Mouse (Mus musculus) CH12.LX (cell line): ENCODE measurements around the gene Fam170b. TPM values are rescaled to one million over a fixed set of nuclear protein-coding genes. Genes with fewer than 3 reads are reported as not detected.

Experiments
- DNase-seq: peaks from one replicate; pipeline ENCODE4 v3.0.0-alpha.2; 2013; ENCODE audit errors: extremely low read depth
- H3K27ac ChIP-seq: 2 replicates; pipeline ENCODE4 v1.5.1; 2012; ENCODE audit warnings: low read depth, mild to moderate bottlenecking, control low read depth, moderate library complexity; ENCODE audit not compliant: insufficient read depth
- H3K27me3 ChIP-seq: replicated peaks from 2 replicates; pipeline ENCODE3; 2012; ENCODE audit warnings: inconsistent platforms
- H3K36me3 ChIP-seq, 2 experiments: replicated peaks in 1 of 2; 2 replicates each; pipeline versions ENCODE3 to v1.6.1; 2012; ENCODE audit warnings: inconsistent platforms in 1 of 2, low read length in 1 of 2, mild to moderate bottlenecking in 1 of 2, mixed read lengths in 1 of 2, moderate library complexity in 1 of 2; ENCODE audit not compliant: control insufficient read depth in 1 of 2, insufficient read depth in 1 of 2
- H3K4me1 ChIP-seq, 2 experiments: 2 replicates each; pipeline ENCODE4 v1.6.1; 2012; ENCODE audit warnings: inconsistent platforms in 1 of 2, moderate library complexity in 1 of 2; ENCODE audit not compliant: insufficient read depth in 2 of 2, control insufficient read depth in 1 of 2
- H3K4me2 ChIP-seq: 2 replicates; pipeline ENCODE4 v1.6.1; 2012; ENCODE audit warnings: low read depth, mild to moderate bottlenecking, control low read depth; ENCODE audit not compliant: poor library complexity, insufficient read depth, severe bottlenecking
- H3K4me3 ChIP-seq, 3 experiments: fragments of 150-350 bp in 1 of 3; sonication (generic) in 1 of 3; replicated peaks in 1 of 3; 2 replicates each; pipeline versions ENCODE3 to v1.5.1; 2011 to 2012; ENCODE audit warnings: low read depth in 2 of 3, low read length in 2 of 3, mild to moderate bottlenecking in 2 of 3, moderate library complexity in 2 of 3, control low read depth in 1 of 3, improper control_type of control experiment in 1 of 3, inconsistent platforms in 1 of 3, mixed read lengths in 1 of 3; ENCODE audit not compliant: poor library complexity in 1 of 3
- H3K79me2 ChIP-seq: replicated peaks from 2 replicates; pipeline ENCODE4 v1.6.1; 2012; ENCODE audit warnings: mild to moderate bottlenecking, moderate library complexity; ENCODE audit not compliant: control insufficient read depth, poor library complexity, insufficient read depth, severe bottlenecking; ENCODE audit errors: extremely low read depth
- H3K9ac ChIP-seq: 2 replicates; pipeline ENCODE4 v1.6.1; 2012; ENCODE audit warnings: low read depth, mild to moderate bottlenecking, control low read depth, moderate library complexity; ENCODE audit not compliant: insufficient read depth
- H3K9me3 ChIP-seq: replicated peaks from 2 replicates; pipeline ENCODE3; 2012; ENCODE audit warnings: low read length, inconsistent platforms, mixed read lengths
- BHLHE40 ChIP-seq: IDR thresholded peaks from 2 replicates; pipeline ENCODE4 v1.6.1; 2011; ENCODE audit warnings: mild to moderate bottlenecking, low read depth, low read length, improper control_type of control experiment
- ELF1 ChIP-seq: IDR thresholded peaks from 2 replicates; pipeline ENCODE4 v1.6.1; 2014; ENCODE audit warnings: low read depth, mild to moderate bottlenecking, inconsistent platforms, low read length, improper control_type of control experiment
- EP300 ChIP-seq: IDR thresholded peaks from 2 replicates; pipeline ENCODE4 v1.6.1; 2011; ENCODE audit warnings: low read length, improper control_type of control experiment
- GABPA ChIP-seq: IDR thresholded peaks from 2 replicates; pipeline ENCODE4 v1.6.1; 2012; ENCODE audit warnings: low read depth, low read length, improper control_type of control experiment, inconsistent platforms; ENCODE audit not compliant: insufficient replicate concordance
- HCFC1 ChIP-seq: IDR thresholded peaks from 2 replicates; pipeline ENCODE4 v1.6.1; 2012; ENCODE audit warnings: low read depth, mild to moderate bottlenecking, inconsistent platforms, low read length, improper control_type of control experiment
- IRF4 ChIP-seq: IDR thresholded peaks from 2 replicates; pipeline ENCODE4 v1.6.1; 2014; ENCODE audit warnings: low read depth, mild to moderate bottlenecking, inconsistent platforms, low read length, improper control_type of control experiment
- MAZ ChIP-seq: IDR thresholded peaks from 2 replicates; pipeline ENCODE4 v1.6.1; 2012; ENCODE audit warnings: low read depth, mild to moderate bottlenecking, inconsistent platforms, low read length, improper control_type of control experiment, moderate library complexity
- MYC ChIP-seq: IDR thresholded peaks from 2 replicates; pipeline ENCODE4 v1.6.1; 2011; ENCODE audit warnings: low read depth, mild to moderate bottlenecking, improper control_type of control experiment, low read length
- NELFE ChIP-seq: IDR thresholded peaks from 2 replicates; pipeline ENCODE4 v1.6.1; 2011; ENCODE audit warnings: low read depth, low read length, improper control_type of control experiment
- RAD21 ChIP-seq: IDR thresholded peaks from 2 replicates; pipeline ENCODE4 v1.6.1; 2011; ENCODE audit warnings: low read depth, mild to moderate bottlenecking, low read length, improper control_type of control experiment, moderate library complexity
- RCOR1 ChIP-seq: conservative IDR thresholded peaks from 2 replicates; pipeline ENCODE4 v1.6.1; 2012; ENCODE audit warnings: low read depth, mild to moderate bottlenecking, inconsistent platforms, low read length, improper control_type of control experiment
- SIN3A ChIP-seq: IDR thresholded peaks from 2 replicates; pipeline ENCODE4 v1.6.1; 2012; ENCODE audit warnings: low read length, improper control_type of control experiment, inconsistent platforms
- SMC3 ChIP-seq: IDR thresholded peaks from 2 replicates; pipeline ENCODE4 v1.6.1; 2011; ENCODE audit warnings: low read depth, low read length, improper control_type of control experiment
- TCF12 ChIP-seq: IDR thresholded peaks from 2 replicates; pipeline ENCODE4 v1.6.1; 2014; ENCODE audit warnings: low read depth, mild to moderate bottlenecking, inconsistent platforms, low read length, improper control_type of control experiment
- UBTF ChIP-seq: IDR thresholded peaks from 2 replicates; pipeline ENCODE4 v1.6.1; 2012; ENCODE audit warnings: low read depth, mild to moderate bottlenecking, inconsistent platforms, low read length, improper control_type of control experiment, moderate library complexity
- USF1 ChIP-seq: IDR thresholded peaks from 2 replicates; pipeline ENCODE4 v1.6.1; 2014; ENCODE audit warnings: low read depth, mild to moderate bottlenecking, inconsistent platforms, low read length, improper control_type of control experiment
- USF2 ChIP-seq: conservative IDR thresholded peaks from 2 replicates; pipeline ENCODE4 v1.6.1; 2011; ENCODE audit warnings: low read depth, low read length, improper control_type of control experiment
- ZC3H11A ChIP-seq: IDR thresholded peaks from 2 replicates; pipeline ENCODE4 v1.6.1; 2012; ENCODE audit warnings: low read depth, mild to moderate bottlenecking, inconsistent platforms, low read length, improper control_type of control experiment
- ZKSCAN1 ChIP-seq: IDR thresholded peaks from 2 replicates; pipeline ENCODE4 v1.6.1; 2012; ENCODE audit warnings: low read depth, inconsistent platforms, low read length, improper control_type of control experiment, borderline replicate concordance
- ZMIZ1 ChIP-seq: IDR thresholded peaks from 2 replicates; pipeline ENCODE4 v1.6.1; 2012; ENCODE audit warnings: low read depth, mild to moderate bottlenecking, inconsistent platforms, low read length, improper control_type of control experiment
- dilution Hi-C: fragments of 300-500 bp; cut with MboI; formaldehyde crosslinking; loops from 2 replicates; pipeline ENCODE4 v1.14.3; 2020; ENCODE audit warnings: low sequenced_read_pairs; ENCODE audit not compliant: extremely low pct_unique_long_range_greater_than_20kb, extremely low pct_ligation_motif_present
- in situ Hi-C: fragments of 300-500 bp; cut with MboI; formaldehyde crosslinking; loops from 3 replicates; pipeline ENCODE4 v1.14.3; 2019; ENCODE audit warnings: low sequenced_read_pairs, low pct_ligation_motif_present, low pct_unique_long_range_greater_than_20kb, mixed read lengths
- polyA plus RNA-seq: library from polyadenylated mRNA; unstranded; fragments of >175 nt; gene quantifications from 2 replicates; pipeline ENCODE4 v1.2.1, GENCODE M21; 2012; ENCODE audit warnings: low read depth; ENCODE audit not compliant: insufficient read length
- total RNA-seq, 2 experiments: library from RNA; depleted of rRNA; stranded (reverse); fragments of 300-350 nt in 1 of 2; fragments of >200 nt in 1 of 2; gene quantifications; 2 replicates each; pipeline ENCODE4 v1.2.3; 2012 to 2014

Gene Fam170b
- total and polyA plus RNA-seq, 3 experiments, result not detected

GRCm38 (mm10) chr14:32871963-32872362 lies 38.2 kb downstream of the Fam170b start:
- H3K79me2 ChIP-seq, result no peaks in the 10 kb centered on the region
- no peaks in the 10 kb centered on the region for H3K36me3 ChIP-seq
- no peaks in the 10 kb centered on the region for H3K9me3 ChIP-seq
- TF ChIP-seq ZC3H11A, result no peak
- no peak for TF ChIP-seq USF1
- no peak for TF ChIP-seq RAD21
- no peak for TF ChIP-seq MAZ
- TF ChIP-seq SMC3, result no peak
- TF ChIP-seq BHLHE40, result no peak
- TF ChIP-seq ELF1, result no peak
- no peak for TF ChIP-seq RCOR1
- TF ChIP-seq UBTF, result no peak
- TF ChIP-seq ZMIZ1, result no peak
- TF ChIP-seq ZKSCAN1, result no peak
- TF ChIP-seq MYC, result no peak
- no peak for TF ChIP-seq EP300
- TF ChIP-seq TCF12, result no peak
- no peak for TF ChIP-seq IRF4
- no peak for TF ChIP-seq SIN3A
- TF ChIP-seq NELFE, result no peak
- peaks cover 8% of the 10 kb centered on the region for H3K27me3 ChIP-seq
- H3K9ac ChIP-seq, result no peak overlapping the region
- in situ Hi-C loops (no loop called here), dilution Hi-C loops (no loop called here)
- H3K27ac ChIP-seq, result no peak overlapping the region
- no peak overlapping the region for H3K4me2 ChIP-seq
- DNase-seq, result no peak
- no peak overlapping the region for H3K4me3 ChIP-seq
- H3K4me1 ChIP-seq, result no peaks in the 10 kb centered on the region

GRCm38 (mm10) chr14:32877549-32877948 lies 43.8 kb downstream of the Fam170b start:
- no peak overlapping the region for H3K9ac ChIP-seq
- H3K4me1 ChIP-seq, result no peaks in the 10 kb centered on the region
- H3K27me3 ChIP-seq, result peaks cover 12% of the 10 kb centered on the region
- no peak for DNase-seq
- in situ Hi-C loops (no loop called here), dilution Hi-C loops (no loop called here)
- H3K4me2 ChIP-seq, result no peak overlapping the region
- TF ChIP-seq USF2 (no peak), GABPA (no peak), HCFC1 (no peak), BHLHE40 (no peak), ZMIZ1 (no peak), ZKSCAN1 (no peak), SIN3A (no peak), MAZ (no peak), ZC3H11A (no peak)
- no peak overlapping the region for H3K4me3 ChIP-seq
- no peaks in the 10 kb centered on the region for H3K79me2 ChIP-seq
- no peaks in the 10 kb centered on the region for H3K36me3 ChIP-seq
- no peak overlapping the region for H3K27ac ChIP-seq
- no peaks in the 10 kb centered on the region for H3K9me3 ChIP-seq
